Mouse (Mus musculus): ENCODE data around the gene Cirbp.
A peak's percentile ranks its signal among the peaks of the same experiment; 100 is the strongest.
"Not testable (repeated sequence)": the region's sequence is repeated elsewhere in the genome, so short reads cannot be mapped to it uniquely, and the experiment has no call there.

Gene Cirbp

GRCm38 (mm10) chr10:80179068-80180051 lies 13.6 kb downstream of the Cirbp start, which contains the start of gene Efna2:
Gene Efna2 (plus strand): TSS chr10:80179482.
- DNase-seq, result peak; percentile 74 to 82

GRCm38 (mm10) chr10:80180288-80180687 lies 14.5 kb downstream of the Cirbp start:
- peak in 1 of 2 experiments; percentile 22 for DNase-seq

- DNase-seq, result peak in 1 of 2 experiments; percentile 14
Measured at GRCm38 (mm10) chr10:80180823-80181222, 15.0 kb downstream of the Cirbp start.

- no peak for DNase-seq
Measured at GRCm38 (mm10) chr10:80182547-80182946, 16.8 kb downstream of the Cirbp start.

- no peak for DNase-seq
Measured at GRCm38 (mm10) chr10:80186649-80187048, 20.9 kb downstream of the Cirbp start.

GRCm38 (mm10) chr10:80187739-80188138 lies 22.0 kb downstream of the Cirbp start:
- no peak for DNase-seq

- no peak for DNase-seq
Measured at GRCm38 (mm10) chr10:80188453-80189024, 22.8 kb downstream of the Cirbp start.

GRCm38 (mm10) chr10:80189999-80190398 lies 24.2 kb downstream of the Cirbp start:
- peak in 1 of 2 experiments; percentile 22 for DNase-seq

- peak; percentile 54 to 59 for DNase-seq
Measured at GRCm38 (mm10) chr10:80190491-80191051, 24.8 kb downstream of the Cirbp start.

- no peak for DNase-seq
Measured at GRCm38 (mm10) chr10:80193976-80194375, 28.2 kb downstream of the Cirbp start.

- no peak for DNase-seq
Measured at GRCm38 (mm10) chr10:80194441-80194840, 28.7 kb downstream of the Cirbp start.

- no peak for DNase-seq
Measured at GRCm38 (mm10) chr10:80196167-80196566, 30.4 kb downstream of the Cirbp start.

- DNase-seq, result no peak
Measured at GRCm38 (mm10) chr10:80196778-80197581, 31.2 kb downstream of the Cirbp start.

- peak; percentile 80 to 90 for DNase-seq
Measured at GRCm38 (mm10) chr10:80199440-80200008, 33.7 kb downstream of the Cirbp start.

GRCm38 (mm10) chr10:80200485-80200884 lies 34.7 kb downstream of the Cirbp start:
- DNase-seq, result no peak

GRCm38 (mm10) chr10:80204055-80204454 lies 38.3 kb downstream of the Cirbp start:
- no peak for DNase-seq

- no peak for DNase-seq
Measured at GRCm38 (mm10) chr10:80207201-80207600, 41.4 kb downstream of the Cirbp start.

GRCm38 (mm10) chr10:80207676-80208075 lies 41.9 kb downstream of the Cirbp start:
- no peak for DNase-seq

- DNase-seq, result no peak
Measured at GRCm38 (mm10) chr10:80208248-80208647, 42.5 kb downstream of the Cirbp start.

- peak in 1 of 2 experiments; percentile 38 for DNase-seq
Measured at GRCm38 (mm10) chr10:80208841-80209371, 43.1 kb downstream of the Cirbp start.

- not testable (repeated sequence) for DNase-seq
Measured at GRCm38 (mm10) chr10:80211547-80212103, 45.8 kb downstream of the Cirbp start.

All from cerebellum, postnatal 25 days (tissue).